Mouse (Mus musculus): ENCODE measurements around the gene C530008M17Rik. TPM values are rescaled to one million over a fixed set of nuclear protein-coding genes. Genes with fewer than 3 reads are reported as not detected.

Gene C530008M17Rik
- total RNA-seq (2012; rRNA removed) (0.04 and 0.08 TPM in 2 replicates), total RNA-seq (2014; rRNA removed) (not detected in 2 replicates), polyA plus RNA-seq (2012; ENCODE audit: insufficient read length, low read depth) (0.42 and 0.44 TPM in 2 replicates)

DNA sequence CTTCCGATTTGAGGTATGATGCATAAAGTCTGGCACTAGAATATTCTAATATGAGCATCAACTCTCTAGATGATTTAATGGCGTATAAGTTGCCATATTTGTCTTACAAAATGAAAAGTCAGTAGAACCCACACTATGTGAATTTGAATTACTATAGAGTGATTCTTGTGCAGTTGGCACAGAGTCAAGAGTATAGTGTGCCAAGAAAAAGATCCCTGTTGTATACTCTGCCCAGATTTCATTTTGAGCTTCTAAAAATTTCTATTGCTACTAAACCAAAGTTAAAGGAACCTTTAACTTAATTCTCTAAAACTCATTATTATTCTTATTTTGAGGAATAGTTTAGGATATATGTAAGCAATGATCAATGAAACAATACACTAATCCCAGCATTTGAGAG lies at the start of gene C530008M17Rik:
Gene C530008M17Rik, plus strand, starts transcription at position 301 of the 400 bp plus-strand sequence.
- no peak within 1 kb of the TSS for H3K9ac ChIP-seq (ENCODE audit: insufficient read depth, low read depth)
- in situ Hi-C loops (cut with MboI; ENCODE audit: low pct_ligation_motif_present, low pct_unique_long_range_greater_than_20kb, low sequenced_read_pairs) (no loop called here), dilution Hi-C loops (cut with MboI; ENCODE audit: extremely low pct_ligation_motif_present, extremely low pct_unique_long_range_greater_than_20kb, low sequenced_read_pairs) (no loop called here)
- TF ChIP-seq USF1 (IDR thresholded peaks at IDR 0.05; ENCODE audit: low read depth, low read length), result no peak
- TF ChIP-seq JUN (IDR thresholded peaks at IDR 0.05; ENCODE audit: insufficient read depth, low read depth, low read length), result no peak
- no peak within 1 kb of the TSS for H3K4me3 ChIP-seq (replicated peaks in 1 of 3; ENCODE audit: low read depth in 2 of 3, low read length in 2 of 3, poor library complexity in 1 of 3)
- no peak within 1 kb of the TSS for H3K4me2 ChIP-seq (ENCODE audit: insufficient read depth, low read depth, poor library complexity, severe bottlenecking)
- DNase-seq (ENCODE audit: extremely low read depth), result no peak
- no peaks in the 10 kb centered on the region for H3K79me2 ChIP-seq (replicated peaks; ENCODE audit: control insufficient read depth, extremely low read depth, insufficient read depth, poor library complexity, severe bottlenecking)
- no peaks in the 10 kb centered on the region for H3K36me3 ChIP-seq (replicated peaks in 1 of 2; ENCODE audit: control insufficient read depth in 1 of 2, insufficient read depth in 1 of 2, low read length in 1 of 2)
- no peaks in the 10 kb centered on the region for H3K9me3 ChIP-seq (replicated peaks; ENCODE audit: low read length)
- no peaks in the 10 kb centered on the region for H3K4me1 ChIP-seq (ENCODE audit: control insufficient read depth in 1 of 2, insufficient read depth in 2 of 2)
- no peak within 1 kb of the TSS for H3K27ac ChIP-seq (ENCODE audit: insufficient read depth, low read depth)
- no peaks in the 10 kb centered on the region for H3K27me3 ChIP-seq (replicated peaks)

DNA sequence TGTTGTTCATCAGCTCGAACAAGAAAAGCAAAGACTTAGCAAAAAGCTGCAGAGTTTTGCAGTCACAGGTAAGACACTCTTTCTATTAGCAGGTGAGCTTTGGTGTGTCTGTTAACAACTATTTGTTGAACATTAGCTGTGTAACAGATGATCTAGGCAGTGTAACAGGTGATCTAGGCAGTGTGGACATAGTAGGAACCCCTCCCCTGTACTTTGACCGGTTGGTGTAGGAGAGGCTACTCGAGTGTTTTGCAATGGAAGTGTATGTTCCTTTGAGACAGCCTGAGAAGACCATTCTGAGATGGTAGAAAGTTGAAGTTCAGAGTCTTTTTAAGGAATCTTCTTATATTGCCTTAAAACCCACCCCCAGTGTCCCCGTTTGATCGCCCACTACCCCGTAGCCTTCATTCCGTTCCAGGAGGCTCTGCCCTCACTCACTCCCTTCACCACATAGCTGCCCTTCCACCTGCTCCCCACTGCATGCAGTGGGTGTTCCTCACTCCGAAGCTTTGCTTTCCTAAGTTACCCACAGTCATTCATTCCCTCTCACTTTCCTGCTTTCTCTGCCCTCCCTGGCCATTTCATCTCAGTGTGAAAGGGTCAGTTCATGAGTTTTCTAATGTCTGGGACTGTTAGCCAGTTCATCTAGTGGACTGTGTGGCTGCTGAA lies 46.5 kb upstream of the C530008M17Rik start:
- no peak overlapping the region for H3K27ac ChIP-seq (ENCODE audit: insufficient read depth, low read depth)
- H3K4me1 ChIP-seq (ENCODE audit: control insufficient read depth in 1 of 2, insufficient read depth in 2 of 2), result no peaks in the 10 kb centered on the region
- in situ Hi-C loops (cut with MboI; ENCODE audit: low pct_ligation_motif_present, low pct_unique_long_range_greater_than_20kb, low sequenced_read_pairs), result no loop called here
- no peak overlapping the region for H3K4me3 ChIP-seq (replicated peaks in 1 of 3; ENCODE audit: low read depth in 2 of 3, low read length in 2 of 3, poor library complexity in 1 of 3)
- dilution Hi-C loops (cut with MboI; ENCODE audit: extremely low pct_ligation_motif_present, extremely low pct_unique_long_range_greater_than_20kb, low sequenced_read_pairs), result no loop called here
- DNase-seq (ENCODE audit: extremely low read depth), result no peak
- H3K27me3 ChIP-seq (replicated peaks), result no peaks in the 10 kb centered on the region
- H3K4me2 ChIP-seq (ENCODE audit: insufficient read depth, low read depth, poor library complexity, severe bottlenecking), result no peak overlapping the region
- peaks cover 60 to 89% of the 10 kb centered on the region in 2 experiments for H3K36me3 ChIP-seq (replicated peaks in 1 of 2; ENCODE audit: control insufficient read depth in 1 of 2, insufficient read depth in 1 of 2, low read length in 1 of 2)
- H3K9ac ChIP-seq (ENCODE audit: insufficient read depth, low read depth), result no peak overlapping the region
- H3K79me2 ChIP-seq (replicated peaks; ENCODE audit: control insufficient read depth, extremely low read depth, insufficient read depth, poor library complexity, severe bottlenecking), result no peaks in the 10 kb centered on the region
- H3K9me3 ChIP-seq (replicated peaks; ENCODE audit: low read length), result no peaks in the 10 kb centered on the region
- no peak for TF ChIP-seq HCFC1 (IDR thresholded peaks at IDR 0.05; ENCODE audit: low read depth, low read length)
- TF ChIP-seq MYC (IDR thresholded peaks at IDR 0.05; ENCODE audit: low read depth, low read length), result no peak
- TF ChIP-seq CHD2 (IDR thresholded peaks at IDR 0.05; ENCODE audit: low read length), result no peak
- TF ChIP-seq MAZ (IDR thresholded peaks at IDR 0.05; ENCODE audit: low read depth, low read length), result no peak
- TF ChIP-seq BHLHE40 (IDR thresholded peaks at IDR 0.05; ENCODE audit: low read depth, low read length), result no peak
- no peak for TF ChIP-seq GABPA (IDR thresholded peaks at IDR 0.05; ENCODE audit: insufficient replicate concordance, low read depth, low read length)
- no peak for TF ChIP-seq CTCF (conservative IDR thresholded peaks at IDR 0.05 in 1 of 2, IDR thresholded peaks at IDR 0.05 in 1 of 2; ENCODE audit: low read depth in 2 of 2, low read length in 2 of 2)
- TF ChIP-seq IRF4 (IDR thresholded peaks at IDR 0.05; ENCODE audit: low read depth, low read length), result no peak
- no peak for TF ChIP-seq USF1 (IDR thresholded peaks at IDR 0.05; ENCODE audit: low read depth, low read length)
- no peak for TF ChIP-seq NELFE (IDR thresholded peaks at IDR 0.05; ENCODE audit: low read depth, low read length)
- TF ChIP-seq CHD1 (IDR thresholded peaks at IDR 0.05; ENCODE audit: low read depth, low read length), result no peak
- no peak for TF ChIP-seq SMC3 (IDR thresholded peaks at IDR 0.05; ENCODE audit: low read depth, low read length)
- TF ChIP-seq KAT2A (IDR thresholded peaks at IDR 0.05; ENCODE audit: insufficient replicate concordance, low read length), result no peak
- no peak for TF ChIP-seq ETS1 (conservative IDR thresholded peaks at IDR 0.05; ENCODE audit: low read depth, low read length)

Measured in CH12.LX (cell line).